Mouse (Mus musculus) B cell, adult (primary cell): ENCODE data around the gene Rprd1b. TPM values are rescaled to one million over a fixed set of nuclear protein-coding genes. Genes with fewer than 3 reads are reported as not detected.

Experiments used
- total RNA-seq: library from RNA; stranded (reverse); gene quantifications from 4 replicates; pipeline ENCODE4 v1.2.4, GENCODE M21; 2023; ENCODE audit not compliant: inconsistent age

The Rprd1b gene
- 26.5 to 29.2 TPM (median 27.5 TPM) in 4 replicates for total RNA-seq

GRCm38 (mm10) chr2:158028354-158028863 is at the start of gene Rprd1b, which contains the start of gene Tti1:
TSS of gene Rprd1b (plus strand) at chr2:158028497.
TSS of gene Tti1 (minus strand) at chr2:158028433.

GRCm38 (mm10) chr2:158146223-158146622 is 117.9 kb downstream of the Rprd1b start, which contains the start of gene Tgm2:
TSS of gene Tgm2 (minus strand) at chr2:158146436.

Other genes with a start within 250 kb of the Rprd1b start
- gene Vstm2l, start 113.8 kb upstream of the Rprd1b start, total RNA-seq, result not detected in 4 replicates
- 33.2 to 36.7 TPM (median 34.5 TPM) in 4 replicates for gene Tti1, start 64 bp upstream of the Rprd1b start, total RNA-seq
- 3.3 to 4.9 TPM (median 3.7 TPM) in 4 replicates for gene Tgm2, start 117.9 kb downstream of the Rprd1b start, total RNA-seq
- not detected in 4 replicates for gene D630003M21Rik, start 200.7 kb downstream of the Rprd1b start, total RNA-seq
- gene Bpi, start 229.6 kb downstream of the Rprd1b start, total RNA-seq, result not detected in 4 replicates